Mouse (Mus musculus) megakaryocyte-erythroid progenitor cell, adult 5-6 weeks (primary cell): ENCODE results near the gene Svop. TPM values are rescaled to one million over a fixed set of nuclear protein-coding genes. Genes with fewer than 3 reads are reported as not detected.

Source experiments
- ATAC-seq: replicated peaks from 2 replicates; pipeline ENCODE4 v1.8.0; 2016; ENCODE audit warnings: mild to moderate bottlenecking, inconsistent platforms; ENCODE audit not compliant: severe bottlenecking, poor library complexity, low FRiP score, low TSS enrichment
- total RNA-seq, 2 experiments: library from RNA; stranded (forward) in 1 of 2; stranded (reverse) in 1 of 2; fragments of 200-1000, 215-1000 nt in 1 of 2; fragments of >200 nt in 1 of 2; fragmentation: Nextera tagmentation in 1 of 2; gene quantifications; 2 replicates each; pipeline ENCODE4 v1.2.3; 2014 to 2017

Gene Svop
- total RNA-seq, 2 experiments from 2014 or later = not detected

- ATAC-seq = no peak
Observed at GRCm38 (mm10) chr5:114048731-114049308, 42.5 kb downstream of the Svop start.

GRCm38 (mm10) chr5:114047182-114047581 lies 44.2 kb downstream of the Svop start:
- ATAC-seq = no peak

GRCm38 (mm10) chr5:114046604-114047003 lies 44.8 kb downstream of the Svop start:
- ATAC-seq = no peak

GRCm38 (mm10) chr5:114046151-114046550 lies 45.2 kb downstream of the Svop start:
- ATAC-seq = no peak

- no peak for ATAC-seq
Observed at GRCm38 (mm10) chr5:114045134-114045533, 46.2 kb downstream of the Svop start.

GRCm38 (mm10) chr5:114043800-114044199 lies 47.6 kb downstream of the Svop start:
- no peak for ATAC-seq

- peak; percentile 95 for ATAC-seq
Observed at GRCm38 (mm10) chr5:114041327-114041930, 49.9 kb downstream of the Svop start.

GRCm38 (mm10) chr5:114040911-114041310 lies 50.5 kb downstream of the Svop start:
- no peak for ATAC-seq

GRCm38 (mm10) chr5:114040508-114040907 lies 50.9 kb downstream of the Svop start:
- ATAC-seq = no peak

GRCm38 (mm10) chr5:114035111-114035510 lies 56.3 kb downstream of the Svop start:
- no peak for ATAC-seq

GRCm38 (mm10) chr5:114034393-114034792 lies 57.0 kb downstream of the Svop start:
- ATAC-seq = no peak

GRCm38 (mm10) chr5:114032161-114032763 lies 59.1 kb downstream of the Svop start:
- ATAC-seq = no peak

GRCm38 (mm10) chr5:114030652-114031051 lies 60.7 kb downstream of the Svop start:
- no peak for ATAC-seq

- no peak for ATAC-seq
Observed at GRCm38 (mm10) chr5:114028111-114028510, 63.3 kb downstream of the Svop start.

- ATAC-seq = no peak
Observed at GRCm38 (mm10) chr5:114027217-114027944, 64.0 kb downstream of the Svop start.

GRCm38 (mm10) chr5:114024885-114025284 lies 66.5 kb downstream of the Svop start:
- no peak for ATAC-seq

- ATAC-seq = no peak
Observed at GRCm38 (mm10) chr5:114024390-114024789, 67.0 kb downstream of the Svop start.

- 0 out of 2 replicates have a peak, but pooled peaks have one; percentile 41 for ATAC-seq
Observed at GRCm38 (mm10) chr5:114015121-114015520, 76.2 kb downstream of the Svop start.

GRCm38 (mm10) chr5:114009049-114009448 lies 82.3 kb downstream of the Svop start:
- no peak for ATAC-seq

GRCm38 (mm10) chr5:114007753-114008453 lies 83.5 kb downstream of the Svop start:
- no peak for ATAC-seq
